Mouse (Mus musculus): Measurements from ENCODE around the gene Cbx8. TPM values are rescaled to one million over a fixed set of nuclear protein-coding genes. Genes with fewer than 3 reads are reported as not detected.
A peak's percentile ranks its signal among the peaks of the same experiment; 100 is the strongest.

Cbx8 gene
- total RNA-seq, 2 experiments from 2014 or later, result 12.9 to 17.7 TPM

- no peak for DNase-seq (ENCODE audit: low spot score in 2 of 2)
- intact Hi-C loops (cut with DNase I), result no loop called here
These were observed 2.9 kb downstream of the Cbx8 start for GRCm38 (mm10) chr11:119037780-119038401.

- no peak for DNase-seq (ENCODE audit: low spot score in 2 of 2)
- intact Hi-C loops (cut with DNase I), result no loop called here
These were observed 3.6 kb downstream of the Cbx8 start for GRCm38 (mm10) chr11:119036934-119037779.

- intact Hi-C loops (cut with DNase I), result no loop called here
- DNase-seq (ENCODE audit: low spot score in 2 of 2), result no peak
These were observed 4.3 kb downstream of the Cbx8 start for GRCm38 (mm10) chr11:119036447-119036846.

- DNase-seq (ENCODE audit: low spot score in 2 of 2), result no peak
- intact Hi-C loops (cut with DNase I), result no loop called here
These were observed 5.0 kb downstream of the Cbx8 start for GRCm38 (mm10) chr11:119035686-119036165.

GRCm38 (mm10) chr11:119035094-119035685, 5.6 kb downstream of the Cbx8 start:
- no peak for DNase-seq (ENCODE audit: low spot score in 2 of 2)

GRCm38 (mm10) chr11:119034635-119035034, 6.1 kb downstream of the Cbx8 start:
- DNase-seq (ENCODE audit: low spot score in 2 of 2), result no peak
- intact Hi-C loops (cut with DNase I), result no loop called here

More at GRCm38 (mm10) chr11:119035094-119035685, 5.6 kb downstream of the Cbx8 start:
- intact Hi-C loops (cut with DNase I), result no loop called here

GRCm38 (mm10) chr11:119033874-119034558, 6.8 kb downstream of the Cbx8 start:
- intact Hi-C loops (cut with DNase I), result no loop called here

GRCm38 (mm10) chr11:119026203-119026602, 14.6 kb downstream of the Cbx8 start:
- DNase-seq (ENCODE audit: low spot score in 2 of 2), result no peak
- intact Hi-C loops (cut with DNase I), result loop anchor here (10.0 kb wide), 1 partner anchor 369 kb away; the partner anchor contains the start of gene Rnf213

More at GRCm38 (mm10) chr11:119033874-119034558, 6.8 kb downstream of the Cbx8 start:
- DNase-seq (ENCODE audit: low spot score in 2 of 2), result peak; percentile 70 to 75

- no peak for DNase-seq (ENCODE audit: low spot score in 2 of 2)
- intact Hi-C loops (cut with DNase I), result loop anchor here (10.0 kb wide), 1 partner anchor 371 kb away; the partner anchor contains the start of gene Rnf213
These were observed 16.5 kb downstream of the Cbx8 start for GRCm38 (mm10) chr11:119024260-119024659.

GRCm38 (mm10) chr11:119023616-119023980, 17.2 kb downstream of the Cbx8 start:
- no peak for DNase-seq (ENCODE audit: low spot score in 2 of 2)
- intact Hi-C loops (cut with DNase I), result loop anchor here (10.0 kb wide), 1 partner anchor 371 kb away; the partner anchor contains the start of gene Rnf213

- intact Hi-C loops (cut with DNase I), result loop anchor here (1.0 to 10.0 kb wide), 2 partner anchors 25 to 372 kb away; partner anchors contain the start of gene Rnf213
- DNase-seq (ENCODE audit: low spot score in 2 of 2), result peak; percentile 80 to 87
These were observed 17.7 kb downstream of the Cbx8 start, which contains the start of gene Cbx2 for GRCm38 (mm10) chr11:119022895-119023615. TSS of gene Cbx2 (plus strand) at chr11:119022962.

GRCm38 (mm10) chr11:119022068-119022894, 18.5 kb downstream of the Cbx8 start:
- intact Hi-C loops (cut with DNase I), result loop anchor here (1.0 to 10.0 kb wide), 2 partner anchors 24 to 373 kb away; partner anchors contain the start of gene Rnf213
- no peak for DNase-seq (ENCODE audit: low spot score in 2 of 2)

GRCm38 (mm10) chr11:119021180-119021579, 19.6 kb downstream of the Cbx8 start:
- intact Hi-C loops (cut with DNase I), result loop anchor here (10.0 kb wide), 1 partner anchor 374 kb away; the partner anchor contains the start of gene Rnf213
- DNase-seq (ENCODE audit: low spot score in 2 of 2), result no peak

GRCm38 (mm10) chr11:119017506-119017905, 23.3 kb downstream of the Cbx8 start:
- intact Hi-C loops (cut with DNase I), result no loop called here
- no peak for DNase-seq (ENCODE audit: low spot score in 2 of 2)

- intact Hi-C loops (cut with DNase I), result no loop called here
- DNase-seq (ENCODE audit: low spot score in 2 of 2), result no peak
These were observed 26.3 kb downstream of the Cbx8 start for GRCm38 (mm10) chr11:119014455-119014854.

GRCm38 (mm10) chr11:119007461-119008456, 33.0 kb downstream of the Cbx8 start:
- intact Hi-C loops (cut with DNase I), result no loop called here
- DNase-seq (ENCODE audit: low spot score in 2 of 2), result no peak

GRCm38 (mm10) chr11:119006462-119006861, 34.3 kb downstream of the Cbx8 start:
- intact Hi-C loops (cut with DNase I), result no loop called here

More at GRCm38 (mm10) chr11:119006462-119006861, 34.3 kb downstream of the Cbx8 start:
- no peak for DNase-seq (ENCODE audit: low spot score in 2 of 2)

Data from left cerebral cortex, postnatal 25 days (tissue).